In genomic region chr13:107100852-107101325, GRCm38 (mm10) we compare ENCODE assay signal across 8 mouse cellular contexts.
DNase-seq lines count a peak whose midpoint lies in the region; ATAC-seq and TF ChIP-seq lines count a peak whose summit lies in the region.

No protein-coding gene starts in this region.

- no peaks in the 10 kb centered on the region for H3K9me3 ChIP-seq in hindbrain, embryonic 14.5 days (ENCODE audit: control insufficient read depth, low read length)
- H3K9me3 ChIP-seq in hindbrain, embryonic 10.5 days, result no peaks in the 10 kb centered on the region
- H3K9me3 ChIP-seq in erythroblast, embryonic 14.5 days (ENCODE audit: control insufficient read depth, low read length), result peaks cover 2% of the 10 kb centered on the region
- H3K9me3 ChIP-seq in liver, embryonic 16.5 days (replicated peaks; ENCODE audit: control insufficient read depth, low read length), result no peaks in the 10 kb centered on the region
- H3K9me3 ChIP-seq in stomach, embryonic 15.5 days, result no peaks in the 10 kb centered on the region
- no peaks in the 10 kb centered on the region for H3K9me3 ChIP-seq in midbrain, postnatal 0 days (ENCODE audit: low read length)

- H3K27me3 ChIP-seq in hindbrain, embryonic 14.5 days (ENCODE audit: control insufficient read depth, insufficient read depth, low read length), result no peaks in the 10 kb centered on the region
- H3K27me3 ChIP-seq in hindbrain, embryonic 10.5 days (ENCODE audit: insufficient read depth, poor library complexity, severe bottlenecking), result no peaks in the 10 kb centered on the region
- H3K27me3 ChIP-seq in erythroblast, embryonic 14.5 days (ENCODE audit: control insufficient read depth), result peaks cover 5% of the 10 kb centered on the region; the same call in 1 of the 2 replicates
- no peaks in the 10 kb centered on the region for H3K27me3 ChIP-seq in liver, embryonic 16.5 days (ENCODE audit: control insufficient read depth, insufficient read depth, low read depth, low read length)
- no peaks in the 10 kb centered on the region for H3K27me3 ChIP-seq in stomach, embryonic 15.5 days (replicated peaks)
- H3K27me3 ChIP-seq in midbrain, postnatal 0 days (ENCODE audit: insufficient read depth, low read length), result no peaks in the 10 kb centered on the region

- no peak overlapping the region for H3K27ac ChIP-seq in hindbrain, embryonic 14.5 days
- H3K27ac ChIP-seq in hindbrain, embryonic 10.5 days, result no peak overlapping the region
- H3K27ac ChIP-seq in liver, embryonic 16.5 days (ENCODE audit: low read length), result peak overlapping the region; percentile 99
- H3K27ac ChIP-seq in stomach, embryonic 15.5 days, result no peak overlapping the region
- no peak overlapping the region for H3K27ac ChIP-seq in midbrain, postnatal 0 days (ENCODE audit: low read depth, low read length)

- no peak for ATAC-seq in hindbrain, embryonic 14.5 days (ENCODE audit: low FRiP score)
- ATAC-seq in liver, embryonic 16.5 days (ENCODE audit: low read depth), result peak; percentile 96
- ATAC-seq in stomach, embryonic 15.5 days (ENCODE audit: insufficient read depth, low FRiP score, low read depth), result peak; percentile 94
- no peak for ATAC-seq in midbrain, postnatal 0 days (ENCODE audit: low FRiP score)

- WGBS in hindbrain, embryonic 14.5 days, result 81% methylated on average over 6 of the region's 6 CpGs
- WGBS in hindbrain, embryonic 10.5 days, result 76% methylated on average over 6 of the region's 6 CpGs
- WGBS in liver, embryonic 16.5 days (ENCODE audit: insufficient replicate concordance), result 12% methylated on average over 6 of the region's 6 CpGs
- 53% methylated on average over 6 of the region's 6 CpGs for WGBS in stomach, embryonic 15.5 days
- WGBS in midbrain, postnatal 0 days, result 72% methylated on average over 6 of the region's 6 CpGs

- no peaks in the 10 kb centered on the region for H3K4me1 ChIP-seq in hindbrain, embryonic 14.5 days (replicated peaks; ENCODE audit: control insufficient read depth, insufficient read depth, low read length)
- no peaks in the 10 kb centered on the region for H3K4me1 ChIP-seq in hindbrain, embryonic 10.5 days (replicated peaks)
- peaks cover 72% of the 10 kb centered on the region for H3K4me1 ChIP-seq in erythroblast, embryonic 14.5 days (ENCODE audit: control insufficient read depth)
- peaks cover 45% of the 10 kb centered on the region for H3K4me1 ChIP-seq in liver, embryonic 16.5 days (ENCODE audit: control insufficient read depth, low read depth, low read length)
- no peaks in the 10 kb centered on the region for H3K4me1 ChIP-seq in stomach, embryonic 15.5 days
- no peaks in the 10 kb centered on the region for H3K4me1 ChIP-seq in midbrain, postnatal 0 days (ENCODE audit: insufficient read depth, low read length)

- no peaks in the 10 kb centered on the region for H3K36me3 ChIP-seq in hindbrain, embryonic 14.5 days (replicated peaks; ENCODE audit: control insufficient read depth, insufficient read depth)
- no peaks in the 10 kb centered on the region for H3K36me3 ChIP-seq in hindbrain, embryonic 10.5 days
- H3K36me3 ChIP-seq in erythroblast, embryonic 14.5 days (ENCODE audit: control insufficient read depth), result peaks cover 50% of the 10 kb centered on the region
- H3K36me3 ChIP-seq in liver, embryonic 16.5 days (ENCODE audit: control insufficient read depth, insufficient read depth), result no peaks in the 10 kb centered on the region
- H3K36me3 ChIP-seq in stomach, embryonic 15.5 days, result no peaks in the 10 kb centered on the region
- H3K36me3 ChIP-seq in midbrain, postnatal 0 days (ENCODE audit: insufficient read depth, low read length), result no peaks in the 10 kb centered on the region

- DNase-seq in hindbrain, embryonic 14.5 days (ENCODE audit: low spot score), result no peak
- DNase-seq in hindbrain, embryonic 10.5 days (ENCODE audit: low spot score), result no peak
- no peak for DNase-seq in urinary bladder, adult 18-20 months (ENCODE audit: low spot score in 2 of 2)
- DNase-seq in frontal cortex, postnatal 36 days (ENCODE audit: low spot score in 2 of 2), result no peak
- DNase-seq in midbrain, postnatal 0 days (ENCODE audit: low spot score), result no peak

- TF ChIP-seq CTCF in midbrain, postnatal 0 days (IDR thresholded peaks at IDR 0.05), result no peak

- H3K4me3 ChIP-seq in hindbrain, embryonic 14.5 days (replicated peaks; ENCODE audit: low read length), result no peak overlapping the region
- no peak overlapping the region for H3K4me3 ChIP-seq in hindbrain, embryonic 10.5 days
- peak overlapping the region; percentile 64 for H3K4me3 ChIP-seq in erythroblast, embryonic 14.5 days (replicated peaks)
- peak overlapping the region; percentile 46 for H3K4me3 ChIP-seq in liver, embryonic 16.5 days (ENCODE audit: low read depth, low read length)
- H3K4me3 ChIP-seq in stomach, embryonic 15.5 days (replicated peaks), result no peak overlapping the region
- no peak overlapping the region for H3K4me3 ChIP-seq in midbrain, postnatal 0 days (ENCODE audit: low read depth, low read length)

- H3K4me2 ChIP-seq in hindbrain, embryonic 14.5 days (replicated peaks), result 0 out of 2 replicates have a peak overlapping the region, but pooled peaks have one; percentile 15
- peak overlapping the region; percentile 68 for H3K4me2 ChIP-seq in liver, embryonic 16.5 days (ENCODE audit: low read depth, low read length)
- H3K4me2 ChIP-seq in stomach, embryonic 15.5 days, result no peak overlapping the region
- no peak overlapping the region for H3K4me2 ChIP-seq in midbrain, postnatal 0 days (ENCODE audit: low read depth, low read length, poor library complexity, severe bottlenecking)

- H3K9ac ChIP-seq in hindbrain, embryonic 14.5 days, result no peak overlapping the region
- H3K9ac ChIP-seq in liver, embryonic 16.5 days (ENCODE audit: low read depth, low read length), result peak overlapping the region; percentile 69
- H3K9ac ChIP-seq in stomach, embryonic 15.5 days, result no peak overlapping the region
- no peak overlapping the region for H3K9ac ChIP-seq in midbrain, postnatal 0 days (replicated peaks; ENCODE audit: low read length, poor library complexity, severe bottlenecking)

Comparison
In these comparisons a context has a peak if more than half of its experiments do, and no peak if none do; other contexts are left out.
1. ATAC-seq: peak in liver, embryonic 16.5 days (single experiment) and stomach, embryonic 15.5 days (single experiment); none in hindbrain, embryonic 14.5 days (single experiment) and midbrain, postnatal 0 days (single experiment).
2. H3K4me2 ChIP-seq: peak in hindbrain, embryonic 14.5 days (single experiment) and liver, embryonic 16.5 days (single experiment); none in stomach, embryonic 15.5 days (single experiment) and midbrain, postnatal 0 days (single experiment).
3. H3K4me3 ChIP-seq: peak in erythroblast, embryonic 14.5 days (single experiment) and liver, embryonic 16.5 days (single experiment); none in hindbrain, embryonic 14.5 days (single experiment), hindbrain, embryonic 10.5 days (single experiment), stomach, embryonic 15.5 days (single experiment) and midbrain, postnatal 0 days (single experiment).